Mouse (Mus musculus) duodenum, adult 2 months (tissue): ENCODE data around the gene Vsx1. TPM values are rescaled to one million over a fixed set of nuclear protein-coding genes. Genes with fewer than 3 reads are reported as not detected.

ENCODE experiments used
- polyA plus RNA-seq: library from polyadenylated mRNA; depleted of rRNA; stranded (reverse); fragments of >200 nt; gene quantifications from 2 replicates; pipeline ENCODE4 v1.2.3, GENCODE M21; 2012; ENCODE audit warnings: low replicate concordance; rRNA removed

The Vsx1 gene
- not detected in 2 replicates for polyA plus RNA-seq

DNA sequence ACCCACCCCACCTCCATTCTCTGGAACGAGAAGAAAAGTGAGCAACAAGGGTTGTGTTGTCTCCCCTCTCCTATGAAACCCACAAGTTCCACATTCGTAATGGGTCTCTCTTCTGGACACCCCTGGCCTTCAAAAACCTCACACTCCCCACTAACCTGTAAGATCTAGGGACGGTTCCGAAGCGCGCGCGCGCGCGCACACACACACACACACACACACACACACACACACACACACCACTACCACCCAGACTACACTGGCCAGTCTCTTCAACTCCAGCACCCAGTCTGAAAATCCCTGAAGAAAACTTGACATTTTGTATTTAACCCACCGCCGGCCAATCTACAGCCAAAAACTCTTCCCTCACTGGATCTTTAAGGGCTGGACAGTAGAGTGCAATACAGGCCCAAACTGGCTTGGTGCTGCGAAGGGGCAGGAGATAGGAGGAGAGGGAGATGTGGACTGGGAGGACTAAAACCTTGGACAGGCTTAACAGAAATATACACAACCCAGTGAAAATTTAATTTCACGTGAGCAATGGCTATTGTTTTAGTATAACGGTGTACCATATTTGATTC is at the start of gene Vsx1:
Gene Vsx1, minus strand, starts transcription at position 138 of the 578 bp plus-strand sequence.

GRCm38 (mm10) chr2:150667820-150668766 is 21.1 kb downstream of the Vsx1 start, which contains the start of gene Acss1:
Gene Acss1, minus strand, starts transcription at chr2:150668500.

Other genes starting within 250 kb of the Vsx1 start
- not detected in 2 replicates for gene Zfp442, start 237.9 kb downstream of the Vsx1 start, polyA plus RNA-seq
- gene Zfp345, start 204.3 kb downstream of the Vsx1 start, polyA plus RNA-seq: not detected in 2 replicates
- 0.96 and 5.5 TPM in 2 replicates for gene Cst7, start 118.9 kb downstream of the Vsx1 start, polyA plus RNA-seq
- 13.1 and 29.8 TPM in 2 replicates for gene Apmap, start 80.8 kb downstream of the Vsx1 start, polyA plus RNA-seq
- gene Acss1, start 20.9 kb downstream of the Vsx1 start, polyA plus RNA-seq: 75.3 and 174 TPM in 2 replicates
- gene Entpd6, start 59.7 kb upstream of the Vsx1 start, polyA plus RNA-seq: 20.6 and 22.3 TPM in 2 replicates
- 15.2 and 21.1 TPM in 2 replicates for gene Pygb, start 97.4 kb upstream of the Vsx1 start, polyA plus RNA-seq
- gene Abhd12, start 215.4 kb upstream of the Vsx1 start, polyA plus RNA-seq: 37.9 and 106 TPM in 2 replicates
- 0.74 and 1.1 TPM in 2 replicates for gene Gins1, start 216.0 kb upstream of the Vsx1 start, polyA plus RNA-seq